Mouse (Mus musculus) kidney, adult 2 months (tissue): ENCODE results near the gene Sec62.

Experiments used
- CTCF ChIP-seq: fragments of 200-500 bp; conservative IDR thresholded peaks from 2 replicates; pipeline ENCODE4 v1.5.1; 2011; ENCODE audit warnings: low read depth, mild to moderate bottlenecking, control low read depth, low read length, moderate library complexity, mixed read lengths; ENCODE audit not compliant: insufficient read depth, insufficient read length
- POLR2A ChIP-seq: fragments of 200-500 bp; IDR thresholded peaks from one replicate; pipeline ENCODE4 v1.6.1; 2011; ENCODE audit warnings: low read depth, low read length, control low read depth

- no peak for TF ChIP-seq CTCF
- TF ChIP-seq POLR2A = no peak
Observed at GRCm38 (mm10) chr3:30845755-30846154, 53.1 kb downstream of the Sec62 start.
